Mouse (Mus musculus): Measurements from ENCODE around the gene Wars2. TPM values are rescaled to one million over a fixed set of nuclear protein-coding genes. Genes with fewer than 3 reads are reported as not detected.

Wars2 gene
- polyA plus RNA-seq, 1 experiment from 2014 or later, result 5.5 TPM

- H3K4me3 ChIP-seq (replicated peaks), result no peak overlapping the region
- H3K4me1 ChIP-seq, result no peaks in the 10 kb centered on the region
- no peak overlapping the region for H3K27ac ChIP-seq
- H3K9me3 ChIP-seq, result no peaks in the 10 kb centered on the region
- H3K9ac ChIP-seq, result no peak overlapping the region
- 15% methylated on average over 7 of the region's 7 CpGs for WGBS
- H3K27me3 ChIP-seq, result peaks cover 88% of the 10 kb centered on the region
- no peak overlapping the region for H3K4me2 ChIP-seq
- 0 out of 2 replicates have a peak, but pooled peaks have one; percentile 27 for ATAC-seq (ENCODE audit: low FRiP score)
- no peaks in the 10 kb centered on the region for H3K36me3 ChIP-seq (replicated peaks)
These were observed 123.8 kb downstream of the Wars2 start for GRCm38 (mm10) chr3:99264695-99265094.

GRCm38 (mm10) chr3:99266752-99267303 lies 126.0 kb downstream of the Wars2 start:
- peaks cover 71% of the 10 kb centered on the region for H3K27me3 ChIP-seq
- H3K9ac ChIP-seq, result no peak overlapping the region
- H3K9me3 ChIP-seq, result no peaks in the 10 kb centered on the region
- 27% methylated on average over 10 of the region's 10 CpGs for WGBS
- no peaks in the 10 kb centered on the region for H3K4me1 ChIP-seq
- no peak overlapping the region for H3K4me3 ChIP-seq (replicated peaks)
- H3K36me3 ChIP-seq (replicated peaks), result no peaks in the 10 kb centered on the region
- ATAC-seq (ENCODE audit: low FRiP score), result no peak
- no peak overlapping the region for H3K4me2 ChIP-seq
- H3K27ac ChIP-seq, result no peak overlapping the region

GRCm38 (mm10) chr3:99277973-99278580 lies 137.2 kb downstream of the Wars2 start:
- Histone ChIP-seq H3K27ac (no peak overlapping the region), H3K4me3 (replicated peaks) (no peak overlapping the region), H3K4me2 (no peak overlapping the region), H3K4me1 (no peaks in the 10 kb centered on the region), H3K36me3 (replicated peaks) (no peaks in the 10 kb centered on the region), H3K9ac (no peak overlapping the region), H3K27me3 (peaks cover 13% of the 10 kb centered on the region), H3K9me3 (no peaks in the 10 kb centered on the region)
- WGBS, result 24% methylated on average over 12 of the region's 12 CpGs
- ATAC-seq (ENCODE audit: low FRiP score), result no peak

GRCm38 (mm10) chr3:99279718-99280117 lies 138.8 kb downstream of the Wars2 start:
- H3K4me3 ChIP-seq (replicated peaks), result no peak overlapping the region
- H3K4me1 ChIP-seq, result no peaks in the 10 kb centered on the region
- no peak overlapping the region for H3K4me2 ChIP-seq
- no peak overlapping the region for H3K9ac ChIP-seq
- H3K27ac ChIP-seq, result no peak overlapping the region
- no peak for ATAC-seq (ENCODE audit: low FRiP score)
- H3K36me3 ChIP-seq (replicated peaks), result no peaks in the 10 kb centered on the region
- H3K9me3 ChIP-seq, result no peaks in the 10 kb centered on the region
- WGBS, result 86% methylated on average over 3 of the region's 3 CpGs
- peaks cover 13% of the 10 kb centered on the region for H3K27me3 ChIP-seq

GRCm38 (mm10) chr3:99281453-99281852 lies 140.6 kb downstream of the Wars2 start:
- no peak overlapping the region for H3K27ac ChIP-seq
- 77% methylated on average over 4 of the region's 4 CpGs for WGBS
- no peaks in the 10 kb centered on the region for H3K9me3 ChIP-seq
- no peak for ATAC-seq (ENCODE audit: low FRiP score)
- no peak overlapping the region for H3K9ac ChIP-seq
- peaks cover 9% of the 10 kb centered on the region for H3K27me3 ChIP-seq
- no peak overlapping the region for H3K4me2 ChIP-seq
- H3K36me3 ChIP-seq (replicated peaks), result no peaks in the 10 kb centered on the region
- H3K4me1 ChIP-seq, result no peaks in the 10 kb centered on the region
- no peak overlapping the region for H3K4me3 ChIP-seq (replicated peaks)

GRCm38 (mm10) chr3:99288302-99288701 lies 147.4 kb downstream of the Wars2 start:
- Histone ChIP-seq H3K27ac (no peak overlapping the region), H3K27me3 (no peaks in the 10 kb centered on the region), H3K4me3 (replicated peaks) (no peak overlapping the region), H3K4me2 (no peak overlapping the region), H3K36me3 (replicated peaks) (no peaks in the 10 kb centered on the region), H3K9me3 (no peaks in the 10 kb centered on the region), H3K4me1 (0 out of 2 replicates have a peak, but pooled peaks cover 6% of the 10 kb centered on the region), H3K9ac (no peak overlapping the region)
- WGBS, result 59% methylated on average over 2 of the region's 2 CpGs
- ATAC-seq (ENCODE audit: low FRiP score), result no peak

Small RNA genes within 50 kb of the gene (microRNA-seq; reads per million reads assigned to microRNA genes)
- not detected for gene Mir6481

Other genes with a start within 250 kb of the Wars2 start
- gene Hao2, start 247.8 kb upstream of the Wars2 start, polyA plus RNA-seq (2016; fragmentation: Nextera tagmentation; extraction: Ambion mirVana), result 0.09 TPM in 1 of 2 replicates, not detected in the other
- 2.4 and 2.6 TPM in 2 replicates for gene Tbx15, start 99.3 kb downstream of the Wars2 start, polyA plus RNA-seq (2016; fragmentation: Nextera tagmentation; extraction: Ambion mirVana)